Mouse (Mus musculus) kidney, postnatal 0 days (tissue): ENCODE measurements around the gene Rnaseh2a. TPM values are rescaled to one million over a fixed set of nuclear protein-coding genes. Genes with fewer than 3 reads are reported as not detected.
A peak's percentile ranks its signal among the peaks of the same experiment; 100 is the strongest.

Experiments
- ATAC-seq: fragments of 200-750 bp; cut with Nextera tagmentation; replicated peaks from 2 replicates; pipeline ENCODE4 v1.8.0; 2017; ENCODE audit warnings: low read depth, moderate number of reproducible peaks, moderate TSS enrichment, moderate library complexity; ENCODE audit not compliant: low FRiP score
- DNase-seq: peaks from one replicate; pipeline ENCODE4 v3.0.0-alpha.2; 2016; ENCODE audit warnings: low spot score
- H3K27ac ChIP-seq: fragments of 300-500 bp; sonication (generic); 2 replicates; pipeline ENCODE4 v1.5.1; 2014; ENCODE audit warnings: mild to moderate bottlenecking
- H3K27me3 ChIP-seq: fragments of 300-500 bp; sonication (generic); 2 replicates; pipeline ENCODE4 v1.6.1; 2014; ENCODE audit warnings: low read length, mixed read lengths; ENCODE audit not compliant: insufficient read depth
- H3K36me3 ChIP-seq: fragments of 300-500 bp; sonication (generic); 2 replicates; pipeline ENCODE4 v1.6.1; 2014; ENCODE audit warnings: low read length, mixed read lengths; ENCODE audit not compliant: insufficient read depth
- H3K4me1 ChIP-seq: fragments of 300-500 bp; sonication (generic); replicated peaks from 2 replicates; pipeline ENCODE4 v1.6.1; 2014; ENCODE audit warnings: antibody characterized with exemption, low read length, mixed read lengths; ENCODE audit not compliant: insufficient read depth
- H3K4me2 ChIP-seq: fragments of 300-500 bp; sonication (generic); 2 replicates; pipeline ENCODE4 v1.6.1; 2014; ENCODE audit warnings: mild to moderate bottlenecking, low read length, moderate library complexity, mixed read lengths
- H3K4me3 ChIP-seq: fragments of 300-500 bp; sonication (generic); replicated peaks from 2 replicates; pipeline ENCODE4 v1.5.1; 2014; ENCODE audit warnings: low read depth, low read length
- H3K9ac ChIP-seq: fragments of 300-500 bp; sonication (generic); 2 replicates; pipeline ENCODE4 v1.6.1; 2014; ENCODE audit warnings: low read depth, low read length
- H3K9me3 ChIP-seq: fragments of 300-500 bp; sonication (generic); replicated peaks from 2 replicates; pipeline ENCODE4 v1.6.1; 2016; ENCODE audit warnings: low read length, inconsistent platforms, mixed read lengths
- CTCF ChIP-seq: IDR thresholded peaks from 2 replicates; pipeline ENCODE4 v1.5.1; 2016; ENCODE audit warnings: antibody characterized with exemption, low read depth, mild to moderate bottlenecking, moderate library complexity
- WGBS: fragments of 180-500 bp; shearing (Covaris S2); extraction: QIAGEN DNeasy Blood & Tissue Kit; methylation state at CpG from one replicate; pipeline ENCODE4 v1.1.7; 2014; 5-methylcytosine and 5-hydroxymethylcytosine counted together
- polyA plus RNA-seq: library from polyadenylated mRNA; unstranded; fragments of >200 nt; fragmentation: Nextera tagmentation; extraction: Ambion mirVana; gene quantifications from 2 replicates; pipeline ENCODE4 v1.2.1, GENCODE M21; 2015

Gene Rnaseh2a
- 101 and 103 TPM in 2 replicates for polyA plus RNA-seq

GRCm38 (mm10) chr8:84969241-84970134, at the start of gene Rnaseh2a, which contains the start of the genes Gm49661 and Prdx2:
Gene Rnaseh2a, minus strand, starts transcription at chr8:84969767.
Gene Gm49661, minus strand, starts transcription at chr8:84969433.
Gene Prdx2, plus strand, starts transcription at chr8:84969587.
- ATAC-seq (peak; percentile 68), DNase-seq (peak; percentile 85)
- Histone ChIP-seq H3K9ac (peak within 1 kb of the TSS; percentile 85), H3K36me3 (peaks cover 21% of the 10 kb centered on the region), H3K27me3 (no peaks in the 10 kb centered on the region), H3K4me1 (peaks cover 32% of the 10 kb centered on the region), H3K27ac (peak within 1 kb of the TSS; percentile 92), H3K9me3 (no peaks in the 10 kb centered on the region), H3K4me3 (peak within 1 kb of the TSS; percentile 66), H3K4me2 (peak within 1 kb of the TSS; percentile 81)
- WGBS: under 1% methylated on average over 56 of the region's 56 CpGs
- TF ChIP-seq CTCF: 0 out of 2 replicates have a peak, but pooled peaks have one; percentile 7

- no peak overlapping the region for H3K9ac ChIP-seq
- H3K4me3 ChIP-seq: no peak overlapping the region
- no peak for ATAC-seq
- DNase-seq: no peak
- no peaks in the 10 kb centered on the region for H3K9me3 ChIP-seq
- H3K4me2 ChIP-seq: no peak overlapping the region
- no peaks in the 10 kb centered on the region; the same call in 1 of the 2 replicates for H3K27me3 ChIP-seq
- H3K4me1 ChIP-seq: no peaks in the 10 kb centered on the region; the same call in 1 of the 2 replicates
- peak; percentile 4; the same call in 1 of the 2 replicates for TF ChIP-seq CTCF
- 65% methylated on average over 5 of the region's 5 CpGs for whole genome bisulfite sequencing
- H3K27ac ChIP-seq: no peak overlapping the region
- H3K36me3 ChIP-seq: peaks cover 30% of the 10 kb centered on the region
Observed at GRCm38 (mm10) chr8:85017209-85017608, 47.6 kb upstream of the Rnaseh2a start.

GRCm38 (mm10) chr8:85016724-85017123, 47.2 kb upstream of the Rnaseh2a start:
- no peak for TF ChIP-seq CTCF
- Histone ChIP-seq H3K4me2 (no peak overlapping the region), H3K27ac (no peak overlapping the region), H3K4me1 (no peaks in the 10 kb centered on the region; the same call in 1 of the 2 replicates), H3K4me3 (no peak overlapping the region), H3K9me3 (no peaks in the 10 kb centered on the region), H3K36me3 (peaks cover 27% of the 10 kb centered on the region), H3K9ac (no peak overlapping the region), H3K27me3 (no peaks in the 10 kb centered on the region; the same call in 1 of the 2 replicates)
- ATAC-seq (no peak), DNase-seq (no peak)
- 74% methylated on average over 10 of the region's 10 CpGs for WGBS

GRCm38 (mm10) chr8:85014431-85014830, 44.9 kb upstream of the Rnaseh2a start, which contains the start of gene Best2:
Gene Best2, minus strand, starts transcription at chr8:85014531.
- Histone ChIP-seq H3K27me3 (peaks cover 6% of the 10 kb centered on the region; the same call in 1 of the 2 replicates), H3K9ac (no peak within 1 kb of the TSS; the same call in 1 of the 2 replicates), H3K27ac (no peak within 1 kb of the TSS), H3K4me2 (peak within 1 kb of the TSS; percentile 54), H3K4me1 (no peaks in the 10 kb centered on the region; the same call in 1 of the 2 replicates), H3K4me3 (peak within 1 kb of the TSS; percentile 13; the same call in 1 of the 2 replicates), H3K36me3 (peaks cover 18% of the 10 kb centered on the region), H3K9me3 (no peaks in the 10 kb centered on the region)
- no peak for TF ChIP-seq CTCF
- no peak for ATAC-seq
- 51% methylated on average over 2 of the region's 2 CpGs for WGBS
- DNase-seq: no peak

- H3K4me2 ChIP-seq: peak overlapping the region; percentile 54
- H3K9ac ChIP-seq: no peak overlapping the region; the same call in 1 of the 2 replicates
- peak; percentile 52; the same call in 1 of the 2 replicates for ATAC-seq
- no peaks in the 10 kb centered on the region; the same call in 1 of the 2 replicates for H3K4me1 ChIP-seq
- peak; percentile 81 for TF ChIP-seq CTCF
- 5% methylated on average over 25 of the region's 26 CpGs for WGBS
- H3K4me3 ChIP-seq: peak overlapping the region; percentile 13; the same call in 1 of the 2 replicates
- peaks cover 6% of the 10 kb centered on the region; the same call in 1 of the 2 replicates for H3K27me3 ChIP-seq
- H3K9me3 ChIP-seq: no peaks in the 10 kb centered on the region
- H3K36me3 ChIP-seq: peaks cover 7% of the 10 kb centered on the region
- H3K27ac ChIP-seq: no peak overlapping the region
- peak; percentile 86 for DNase-seq
Observed at GRCm38 (mm10) chr8:85013230-85013840, 43.8 kb upstream of the Rnaseh2a start.

DNA sequence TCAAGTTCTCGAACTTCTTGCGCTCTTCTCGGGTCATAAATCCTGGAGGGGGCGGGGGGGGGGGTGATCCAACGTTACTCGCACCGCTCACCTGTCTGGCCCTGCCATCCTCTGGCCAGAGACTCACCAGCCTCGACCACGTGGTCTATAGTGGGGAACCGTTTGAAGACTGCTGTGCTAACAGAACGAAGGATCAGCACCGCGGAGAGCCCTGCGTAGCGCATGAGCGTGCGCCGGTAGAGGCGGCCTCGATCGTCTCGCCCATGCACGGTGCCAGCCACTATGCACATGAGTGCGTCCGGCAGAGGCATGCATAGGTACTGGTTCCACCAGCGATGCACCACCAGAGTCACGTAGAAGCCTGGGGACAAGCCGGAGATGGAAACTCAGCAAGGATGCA, 41.7 kb upstream of the Rnaseh2a start:
- Histone ChIP-seq H3K27me3 (peaks cover 6% of the 10 kb centered on the region; the same call in 1 of the 2 replicates), H3K9ac (no peak overlapping the region), H3K9me3 (no peaks in the 10 kb centered on the region), H3K4me3 (no peak overlapping the region), H3K36me3 (no peaks in the 10 kb centered on the region), H3K4me1 (no peaks in the 10 kb centered on the region; the same call in 1 of the 2 replicates), H3K4me2 (no peak overlapping the region), H3K27ac (no peak overlapping the region)
- no peak for TF ChIP-seq CTCF
- ATAC-seq: no peak; the same call in 1 of the 2 replicates
- WGBS: 11% methylated on average over 28 of the region's 28 CpGs
- no peak for DNase-seq
